Mouse (Mus musculus): ENCODE data around the gene Elmo1. TPM values are rescaled to one million over a fixed set of nuclear protein-coding genes. Genes with fewer than 3 reads are reported as not detected.

Gene Elmo1
- total and polyA plus RNA-seq, 2 experiments: 1.2 to 6.7 TPM

- Histone ChIP-seq H3K79me2 (ENCODE audit: control insufficient read depth, insufficient read depth, low read length) (no peaks in the 10 kb centered on the region), H3K27ac (replicated peaks; ENCODE audit: insufficient read depth, low read depth, low read length) (no peak overlapping the region), H3K9ac (ENCODE audit: low read depth, low read length) (no peak overlapping the region), H3K4me1 (ENCODE audit: control insufficient read depth, insufficient read depth, low read length) (no peaks in the 10 kb centered on the region), H3K4me3 (ENCODE audit: insufficient read depth, low read depth, low read length) (no peak overlapping the region), H3K27me3 (ENCODE audit: control insufficient read depth, insufficient read depth, low read length) (no peaks in the 10 kb centered on the region), H3K36me3 (ENCODE audit: control insufficient read depth, insufficient read depth, low read length) (no peaks in the 10 kb centered on the region)
- DNase-seq (ENCODE audit: extremely low read depth, low read depth, low spot score): no peak
- no peak for TF ChIP-seq POLR2A (IDR thresholded peaks at IDR 0.05; ENCODE audit: extremely low read depth, insufficient read depth, low read length)
- TF ChIP-seq CTCF (IDR thresholded peaks at IDR 0.05; ENCODE audit: low read depth, low read length): no peak
- 47% methylated on average over 4 of the region's 4 CpGs for WGBS
Measured at GRCm38 (mm10) chr13:20549983-20550382, 459.6 kb downstream of the Elmo1 start.

GRCm38 (mm10) chr13:20551559-20551958 lies 461.2 kb downstream of the Elmo1 start:
- TF ChIP-seq POLR2A (IDR thresholded peaks at IDR 0.05; ENCODE audit: extremely low read depth, insufficient read depth, low read length) (no peak), CTCF (IDR thresholded peaks at IDR 0.05; ENCODE audit: low read depth, low read length) (no peak)
- Histone ChIP-seq H3K4me1 (ENCODE audit: control insufficient read depth, insufficient read depth, low read length) (no peaks in the 10 kb centered on the region), H3K4me3 (ENCODE audit: insufficient read depth, low read depth, low read length) (no peak overlapping the region), H3K79me2 (ENCODE audit: control insufficient read depth, insufficient read depth, low read length) (no peaks in the 10 kb centered on the region), H3K36me3 (ENCODE audit: control insufficient read depth, insufficient read depth, low read length) (no peaks in the 10 kb centered on the region), H3K27ac (replicated peaks; ENCODE audit: insufficient read depth, low read depth, low read length) (no peak overlapping the region), H3K9ac (ENCODE audit: low read depth, low read length) (no peak overlapping the region), H3K27me3 (ENCODE audit: control insufficient read depth, insufficient read depth, low read length) (no peaks in the 10 kb centered on the region)
- 32% methylated on average over 1 of the region's 1 CpGs for WGBS
- DNase-seq (ENCODE audit: extremely low read depth, low read depth, low spot score): no peak

- Histone ChIP-seq H3K9ac (ENCODE audit: low read depth, low read length) (no peak overlapping the region), H3K36me3 (ENCODE audit: control insufficient read depth, insufficient read depth, low read length) (no peaks in the 10 kb centered on the region)
- WGBS: 91% methylated on average over 4 of the region's 4 CpGs
Measured at GRCm38 (mm10) chr13:20555853-20556452, 465.6 kb downstream of the Elmo1 start.

GRCm38 (mm10) chr13:20556739-20557138 lies 466.3 kb downstream of the Elmo1 start:
- Histone ChIP-seq H3K27me3 (ENCODE audit: control insufficient read depth, insufficient read depth, low read length) (no peaks in the 10 kb centered on the region), H3K4me3 (ENCODE audit: insufficient read depth, low read depth, low read length) (no peak overlapping the region), H3K4me1 (ENCODE audit: control insufficient read depth, insufficient read depth, low read length) (peaks cover 2% of the 10 kb centered on the region; the same call in 1 of the 2 replicates), H3K27ac (replicated peaks; ENCODE audit: insufficient read depth, low read depth, low read length) (no peak overlapping the region), H3K79me2 (ENCODE audit: control insufficient read depth, insufficient read depth, low read length) (no peaks in the 10 kb centered on the region), H3K36me3 (ENCODE audit: control insufficient read depth, insufficient read depth, low read length) (no peaks in the 10 kb centered on the region), H3K9ac (ENCODE audit: low read depth, low read length) (no peak overlapping the region)
- TF ChIP-seq CTCF (IDR thresholded peaks at IDR 0.05; ENCODE audit: low read depth, low read length): no peak
- no peak for TF ChIP-seq POLR2A (IDR thresholded peaks at IDR 0.05; ENCODE audit: extremely low read depth, insufficient read depth, low read length)
- WGBS: 90% methylated on average over 10 of the region's 10 CpGs
- DNase-seq (ENCODE audit: extremely low read depth, low read depth, low spot score): no peak

More at GRCm38 (mm10) chr13:20555853-20556452, 465.6 kb downstream of the Elmo1 start:
- H3K27ac ChIP-seq (replicated peaks; ENCODE audit: insufficient read depth, low read depth, low read length): no peak overlapping the region
- no peaks in the 10 kb centered on the region for H3K79me2 ChIP-seq (ENCODE audit: control insufficient read depth, insufficient read depth, low read length)
- DNase-seq (ENCODE audit: extremely low read depth, low read depth, low spot score): no peak
- H3K4me1 ChIP-seq (ENCODE audit: control insufficient read depth, insufficient read depth, low read length): peaks cover 2% of the 10 kb centered on the region; the same call in 1 of the 2 replicates
- no peak overlapping the region for H3K4me3 ChIP-seq (ENCODE audit: insufficient read depth, low read depth, low read length)
- no peak for TF ChIP-seq POLR2A (IDR thresholded peaks at IDR 0.05; ENCODE audit: extremely low read depth, insufficient read depth, low read length)
- no peak for TF ChIP-seq CTCF (IDR thresholded peaks at IDR 0.05; ENCODE audit: low read depth, low read length)
- no peaks in the 10 kb centered on the region for H3K27me3 ChIP-seq (ENCODE audit: control insufficient read depth, insufficient read depth, low read length)

- Histone ChIP-seq H3K36me3 (ENCODE audit: control insufficient read depth, insufficient read depth, low read length) (no peaks in the 10 kb centered on the region), H3K27me3 (ENCODE audit: control insufficient read depth, insufficient read depth, low read length) (no peaks in the 10 kb centered on the region), H3K4me1 (ENCODE audit: control insufficient read depth, insufficient read depth, low read length) (peaks cover 2% of the 10 kb centered on the region; the same call in 1 of the 2 replicates), H3K4me3 (ENCODE audit: insufficient read depth, low read depth, low read length) (no peak overlapping the region), H3K27ac (replicated peaks; ENCODE audit: insufficient read depth, low read depth, low read length) (no peak overlapping the region), H3K79me2 (ENCODE audit: control insufficient read depth, insufficient read depth, low read length) (no peaks in the 10 kb centered on the region), H3K9ac (ENCODE audit: low read depth, low read length) (no peak overlapping the region)
- no peak for DNase-seq (ENCODE audit: extremely low read depth, low read depth, low spot score)
- TF ChIP-seq POLR2A (IDR thresholded peaks at IDR 0.05; ENCODE audit: extremely low read depth, insufficient read depth, low read length) (no peak), CTCF (IDR thresholded peaks at IDR 0.05; ENCODE audit: low read depth, low read length) (no peak)
- WGBS: 73% methylated on average over 8 of the region's 8 CpGs
Measured at GRCm38 (mm10) chr13:20557156-20557555, 466.8 kb downstream of the Elmo1 start.

DNA sequence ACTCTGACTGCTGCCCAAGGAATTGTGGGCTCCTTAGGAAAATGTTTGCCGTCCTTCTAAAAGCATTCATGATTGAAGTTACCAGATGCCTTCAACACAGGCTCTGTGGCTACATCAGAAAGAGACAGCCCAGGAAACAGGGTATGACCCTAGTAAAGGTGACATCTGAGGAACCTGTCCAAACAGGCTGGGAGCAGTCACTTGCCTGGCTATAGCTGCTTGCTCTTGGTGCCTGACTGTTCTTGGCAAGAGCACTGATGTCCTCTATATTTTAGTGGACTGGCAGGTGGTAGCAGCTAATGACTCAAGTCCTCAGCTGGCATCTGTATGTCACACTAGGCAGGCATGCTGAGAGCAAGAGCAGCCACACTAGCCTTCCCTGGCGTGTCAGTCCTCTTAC lies 468.0 kb downstream of the Elmo1 start:
- DNase-seq (ENCODE audit: extremely low read depth, low read depth, low spot score): no peak
- no peak for TF ChIP-seq CTCF (IDR thresholded peaks at IDR 0.05; ENCODE audit: low read depth, low read length)
- no peak for TF ChIP-seq POLR2A (IDR thresholded peaks at IDR 0.05; ENCODE audit: extremely low read depth, insufficient read depth, low read length)
- Histone ChIP-seq H3K36me3 (ENCODE audit: control insufficient read depth, insufficient read depth, low read length) (no peaks in the 10 kb centered on the region), H3K27me3 (ENCODE audit: control insufficient read depth, insufficient read depth, low read length) (no peaks in the 10 kb centered on the region), H3K79me2 (ENCODE audit: control insufficient read depth, insufficient read depth, low read length) (no peaks in the 10 kb centered on the region), H3K27ac (replicated peaks; ENCODE audit: insufficient read depth, low read depth, low read length) (no peak overlapping the region), H3K9ac (ENCODE audit: low read depth, low read length) (no peak overlapping the region), H3K4me1 (ENCODE audit: control insufficient read depth, insufficient read depth, low read length) (peaks cover 2% of the 10 kb centered on the region; the same call in 1 of the 2 replicates), H3K4me3 (ENCODE audit: insufficient read depth, low read depth, low read length) (no peak overlapping the region)
- WGBS: 97% methylated on average over 2 of the region's 2 CpGs

Measured in liver, adult 2 months (tissue).